Mouse (Mus musculus): ENCODE data around the gene Pax5.
"Not testable (repeated sequence)": the region's sequence is repeated elsewhere in the genome, so short reads cannot be mapped to it uniquely, and the experiment has no call there.

Pax5 gene

DNA sequence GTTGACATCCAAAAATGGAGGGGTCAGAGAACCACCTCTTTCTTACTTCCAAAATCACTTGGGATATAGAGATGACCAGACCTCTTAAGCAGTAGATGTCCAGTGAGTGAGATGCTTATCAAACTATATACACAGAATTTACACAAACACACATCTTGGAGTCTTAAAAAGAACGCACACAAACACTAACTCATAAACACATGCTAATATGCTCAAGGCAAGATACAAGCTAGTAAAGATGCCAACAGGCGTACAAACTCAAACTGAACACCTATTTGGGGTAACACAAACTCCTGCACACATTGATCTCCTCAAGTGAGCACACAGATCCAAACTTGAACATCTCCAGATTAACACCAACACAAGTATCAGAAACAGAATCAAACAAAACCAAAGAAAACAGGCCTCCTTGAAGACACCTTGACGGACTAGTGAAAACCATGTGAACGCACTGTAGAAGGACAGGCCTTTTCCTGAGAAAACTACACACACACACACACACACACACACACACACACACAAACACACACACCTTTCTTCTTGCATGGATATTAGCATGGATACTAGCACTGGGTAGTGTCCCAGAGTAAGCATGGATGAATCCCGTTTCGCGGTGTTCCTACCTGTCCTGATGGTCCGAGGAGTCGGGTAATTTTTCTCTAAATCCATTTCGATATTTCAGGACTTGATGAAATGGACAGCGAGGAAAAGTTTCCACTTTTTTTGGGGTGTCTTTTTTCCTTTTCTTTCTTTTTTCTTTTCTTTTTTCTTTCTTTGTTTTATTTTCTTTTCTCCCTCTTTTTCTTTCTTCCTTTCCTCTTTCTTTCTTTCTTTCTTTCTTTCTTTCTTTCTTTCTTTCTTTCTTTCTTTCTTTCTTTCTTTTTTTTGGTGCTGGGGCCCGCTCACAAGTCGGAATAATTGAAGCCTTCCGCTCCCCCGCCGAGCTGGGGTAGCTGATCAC lies at the start of gene Pax5:
TSS of gene Pax5 (minus strand) at position 748 of the 961 bp plus-strand sequence.
- DNase-seq (ENCODE audit: low read depth in 1 of 2, low spot score in 2 of 2), result no peak

DNA sequence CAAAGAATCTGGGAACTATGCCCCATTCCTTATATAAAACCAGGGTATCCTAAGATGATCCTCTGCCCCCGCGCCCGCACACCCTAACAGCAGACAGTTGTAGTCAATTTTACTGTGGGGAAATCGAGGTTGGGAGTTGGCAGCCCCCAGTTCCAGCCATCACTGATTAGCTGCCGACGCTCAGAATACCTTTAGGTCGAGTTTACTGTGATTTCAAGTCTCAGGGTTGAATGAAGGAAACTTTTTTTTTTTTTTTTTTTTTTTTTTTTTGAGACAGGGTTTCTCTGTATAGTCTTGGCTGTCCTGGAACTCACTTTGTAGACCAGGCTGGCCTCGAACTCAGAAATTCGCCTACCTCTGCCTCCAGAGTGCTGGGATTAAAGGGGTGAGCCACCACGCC lies 46.8 kb upstream of the Pax5 start:
- not testable (repeated sequence) for DNase-seq (ENCODE audit: low read depth in 1 of 2, low spot score in 2 of 2)

DNA sequence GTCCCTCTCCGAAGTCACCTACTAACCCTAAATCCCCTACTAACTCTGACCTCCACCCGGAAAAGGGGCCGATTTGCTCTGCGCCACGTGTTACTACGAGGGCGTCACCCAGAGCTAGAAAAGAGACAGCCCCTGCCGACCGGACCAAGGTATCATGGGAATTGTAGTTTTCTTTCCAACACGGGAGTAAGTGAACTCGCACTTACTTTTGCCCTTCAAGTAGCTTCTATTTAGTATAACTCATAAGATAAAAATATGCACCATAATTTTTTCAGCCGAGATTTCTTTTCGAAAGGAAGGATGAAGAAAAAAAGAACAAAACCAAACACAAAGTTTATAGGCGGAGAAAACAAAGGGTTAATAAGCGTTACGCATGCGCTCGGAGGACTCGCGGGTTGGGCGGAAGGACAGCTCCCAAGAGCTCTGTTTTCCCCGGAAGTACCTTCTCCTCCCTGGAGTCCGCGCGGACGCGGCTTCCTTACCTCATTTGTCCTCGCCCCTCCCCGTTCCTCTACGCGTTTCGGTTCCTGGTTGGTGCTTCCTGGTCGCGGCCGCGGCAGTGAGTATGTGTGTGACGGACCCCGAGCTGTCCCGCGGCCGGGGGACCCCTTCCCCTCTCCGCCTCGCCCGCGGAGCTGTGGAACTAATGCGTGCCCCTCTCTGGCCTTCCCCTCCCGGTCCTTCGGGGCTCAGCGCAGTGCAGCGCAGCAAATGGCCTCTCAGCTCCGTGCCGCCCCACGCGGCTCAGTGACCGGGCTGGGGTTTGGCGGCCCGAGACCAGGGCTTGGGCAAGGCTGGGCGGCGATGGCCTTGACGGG lies 46.1 kb upstream of the Pax5 start:
- DNase-seq (ENCODE audit: low read depth in 1 of 2, low spot score in 2 of 2), result peak; percentile 91 to 93

DNA sequence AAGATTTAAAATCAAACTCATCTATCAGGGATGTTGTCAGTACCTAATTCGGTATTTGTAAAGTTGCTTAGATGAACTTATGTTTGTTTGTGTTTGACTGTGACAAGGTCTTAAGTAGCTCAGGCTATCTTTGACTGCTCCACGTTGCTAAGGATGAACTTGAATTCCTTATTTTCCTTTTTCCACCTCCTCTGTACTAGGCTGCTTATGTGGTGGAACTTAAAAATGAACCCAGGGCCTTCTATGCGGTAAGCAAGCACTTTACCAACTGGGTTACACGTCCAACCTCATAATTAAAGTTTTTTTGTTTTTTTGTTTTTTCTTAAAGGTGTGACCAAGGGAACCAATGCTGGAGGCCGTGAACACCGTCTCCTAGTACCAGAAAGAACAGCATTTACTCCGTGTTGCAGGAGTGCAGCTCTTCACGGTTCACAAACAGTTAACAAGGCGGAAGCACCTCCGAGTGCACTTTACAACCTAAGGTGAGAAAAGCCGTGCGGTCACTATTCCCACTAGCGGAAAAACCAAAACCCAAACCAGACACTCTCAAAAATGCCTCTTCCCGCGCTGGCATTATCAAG lies 45.4 kb upstream of the Pax5 start, which contains the start of gene Zcchc7:
TSS of gene Zcchc7 (plus strand) at position 325 of the 581 bp plus-strand sequence.
- DNase-seq (ENCODE audit: low read depth in 1 of 2, low spot score in 2 of 2), result no peak

DNA sequence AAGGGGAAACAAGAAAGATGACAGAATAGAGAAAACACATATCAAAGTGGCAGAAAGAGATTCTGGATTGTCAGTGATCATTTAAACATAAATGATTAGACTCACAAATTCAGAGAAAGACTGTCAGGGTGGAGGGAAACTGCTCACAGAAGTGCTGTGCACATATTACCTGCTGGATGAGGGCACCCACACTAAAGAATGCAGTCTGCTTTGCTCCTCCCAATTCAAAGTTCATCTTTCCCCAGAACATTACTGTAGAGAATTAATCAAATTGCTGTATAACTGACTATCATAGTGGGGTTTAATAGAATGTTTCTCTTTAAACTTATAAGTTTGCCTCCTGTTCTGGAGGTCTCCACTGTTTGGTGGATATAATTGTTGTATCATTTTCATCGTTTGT lies 30.2 kb upstream of the Pax5 start:
- DNase-seq (ENCODE audit: low read depth in 1 of 2, low spot score in 2 of 2), result no peak

DNA sequence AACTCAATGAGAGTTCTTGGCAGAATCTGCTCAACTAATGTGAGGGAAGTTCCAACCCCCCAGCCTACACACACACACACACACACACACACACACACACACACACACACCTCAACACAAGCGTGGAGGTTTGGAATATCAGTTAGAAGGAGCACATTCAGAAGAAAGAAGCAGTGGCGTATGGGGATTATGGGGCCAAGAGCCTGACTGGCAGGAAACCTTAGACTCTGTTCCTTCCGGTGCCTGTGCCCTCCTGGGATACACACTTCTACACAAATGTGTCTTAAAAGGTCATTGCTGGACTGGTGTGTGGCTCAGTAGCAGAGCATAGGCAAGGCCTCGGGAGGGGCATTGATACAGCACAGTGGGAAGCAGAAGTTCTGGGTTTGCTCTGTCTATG lies 10.9 kb upstream of the Pax5 start:
- DNase-seq (ENCODE audit: low read depth in 1 of 2, low spot score in 2 of 2), result no peak

DNA sequence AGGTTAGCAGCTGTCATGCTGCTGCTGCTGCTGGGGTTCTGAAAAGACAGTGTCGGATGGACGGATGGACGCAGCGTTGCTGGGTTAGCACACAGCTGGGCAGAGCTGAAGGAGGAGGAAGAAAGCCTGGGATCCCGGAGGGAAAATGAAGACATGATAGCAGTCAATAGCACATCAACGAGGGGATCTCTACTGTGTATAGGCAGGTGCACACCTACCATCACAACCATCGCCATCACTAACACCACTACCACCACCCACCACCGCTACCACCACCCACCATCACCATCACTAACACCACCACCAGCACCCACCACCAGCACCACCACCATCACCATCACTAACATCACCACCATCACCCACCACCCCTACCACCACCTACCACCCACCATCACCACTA lies 9.8 kb upstream of the Pax5 start:
- no peak for DNase-seq (ENCODE audit: low read depth in 1 of 2, low spot score in 2 of 2)

DNA sequence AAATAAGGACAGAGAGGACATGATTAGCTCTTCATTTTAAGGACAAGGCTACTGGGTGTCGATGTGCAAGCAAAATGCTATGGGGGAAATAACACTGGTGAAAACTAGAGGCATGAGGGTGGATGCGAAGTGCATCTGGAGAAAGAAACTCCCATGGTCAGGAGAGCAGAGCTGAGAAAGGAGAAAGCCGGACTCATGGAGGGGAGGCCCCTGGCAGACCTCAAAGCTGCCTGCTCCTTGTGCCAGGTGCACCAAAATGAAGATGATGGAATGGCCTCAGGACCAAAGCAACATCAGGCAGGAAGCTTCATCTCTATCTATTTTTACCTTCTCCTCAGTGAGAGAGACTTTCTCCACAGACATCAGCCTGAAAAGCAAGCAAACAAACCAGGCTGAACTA lies 7.4 kb upstream of the Pax5 start:
- no peak for DNase-seq (ENCODE audit: low read depth in 1 of 2, low spot score in 2 of 2)

DNA sequence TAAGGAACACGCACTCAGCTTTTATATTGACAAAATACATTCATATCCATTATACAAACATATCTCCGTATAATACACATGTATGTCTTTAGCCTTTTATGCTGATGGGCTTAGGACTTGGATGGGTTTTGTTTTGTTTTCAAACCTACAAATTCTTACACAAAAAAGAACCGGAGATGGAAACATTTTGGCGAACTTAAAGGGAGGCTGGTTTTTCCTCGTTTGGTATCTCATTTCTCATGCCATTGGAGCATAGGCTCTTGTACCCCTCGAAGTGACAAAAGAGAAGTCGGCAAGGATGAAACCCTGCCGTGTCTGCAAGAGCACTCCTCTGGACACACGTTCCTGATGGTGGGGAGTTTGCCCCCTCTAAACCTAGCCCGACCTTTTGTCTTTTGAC lies 6.1 kb upstream of the Pax5 start:
- no peak for DNase-seq (ENCODE audit: low read depth in 1 of 2, low spot score in 2 of 2)

DNA sequence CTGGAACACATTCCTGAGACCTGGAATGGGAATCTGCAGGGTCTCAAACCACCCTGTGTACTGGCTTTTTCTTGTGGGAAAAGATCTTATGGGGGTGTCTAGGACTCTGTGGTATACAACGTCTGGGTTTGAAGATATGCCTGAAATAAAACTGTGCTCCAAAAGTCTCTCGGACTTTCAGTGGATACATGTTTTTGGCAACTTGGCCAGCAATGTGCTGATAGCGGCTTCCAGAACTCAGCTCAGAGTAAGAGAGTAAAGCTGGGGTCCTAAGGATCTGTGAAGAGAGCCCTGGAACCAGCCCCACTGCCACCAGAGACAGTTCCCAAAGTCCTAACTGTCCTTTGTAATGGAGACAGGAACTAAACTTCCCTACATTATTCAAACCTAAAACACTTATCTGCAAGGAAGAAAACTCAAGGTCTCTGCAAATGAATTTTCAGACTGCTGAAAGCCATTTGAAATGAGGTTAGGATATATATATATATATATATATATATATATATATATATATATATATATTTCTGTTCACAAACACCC lies 5.4 kb upstream of the Pax5 start:
- DNase-seq (ENCODE audit: low read depth in 1 of 2, low spot score in 2 of 2), result no peak

DNA sequence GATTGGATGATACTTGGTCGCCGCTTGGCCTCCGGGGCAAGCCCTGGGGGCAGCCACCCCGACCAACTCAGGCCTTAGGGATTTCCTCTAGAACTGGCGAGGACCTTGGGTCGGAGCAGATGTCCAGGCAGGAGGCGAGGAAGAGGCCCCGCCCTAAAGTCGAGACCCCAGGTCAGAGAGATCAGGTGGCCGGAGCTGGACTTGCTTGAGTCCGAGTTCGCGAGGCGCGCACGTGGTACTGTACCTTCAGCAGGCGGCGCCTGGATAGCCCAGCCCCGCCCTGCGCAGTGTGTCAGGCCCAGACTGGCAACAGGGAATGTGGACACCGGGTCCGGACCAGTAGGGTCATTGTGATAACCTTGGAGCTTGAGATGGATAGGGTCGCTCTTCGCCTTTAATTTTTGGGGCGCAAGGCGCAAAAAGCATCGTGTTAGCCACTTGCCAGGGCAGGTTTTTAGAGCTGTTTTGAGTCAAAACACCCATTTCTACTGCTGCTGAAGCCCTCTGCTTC lies 3.9 kb upstream of the Pax5 start:
- DNase-seq (ENCODE audit: low read depth in 1 of 2, low spot score in 2 of 2), result no peak

DNA sequence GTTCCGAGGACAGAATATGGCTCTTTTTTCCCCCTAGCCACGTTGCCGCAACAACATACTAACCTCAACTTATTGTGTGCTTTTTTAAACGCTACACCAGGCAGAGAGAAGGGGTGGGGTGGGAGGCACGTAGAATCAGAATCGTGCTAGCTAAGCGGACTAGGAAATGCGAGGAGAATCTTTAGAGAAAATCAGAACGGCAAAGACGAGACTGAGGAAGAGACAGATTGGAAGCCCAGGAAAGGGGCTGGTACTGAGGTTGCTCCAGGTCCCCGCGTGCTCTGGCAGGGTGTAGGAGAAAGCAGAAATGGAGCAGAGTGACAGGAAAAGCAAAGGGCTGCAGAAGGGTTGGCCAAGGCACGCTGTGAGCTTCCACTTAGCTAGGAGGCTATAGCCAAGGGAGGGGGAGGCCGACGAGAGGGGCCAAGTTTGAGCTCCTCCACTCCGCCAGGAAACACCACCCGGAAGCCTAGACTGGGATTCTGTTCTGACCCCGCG lies 3.3 kb upstream of the Pax5 start:
- no peak for DNase-seq (ENCODE audit: low read depth in 1 of 2, low spot score in 2 of 2)

DNA sequence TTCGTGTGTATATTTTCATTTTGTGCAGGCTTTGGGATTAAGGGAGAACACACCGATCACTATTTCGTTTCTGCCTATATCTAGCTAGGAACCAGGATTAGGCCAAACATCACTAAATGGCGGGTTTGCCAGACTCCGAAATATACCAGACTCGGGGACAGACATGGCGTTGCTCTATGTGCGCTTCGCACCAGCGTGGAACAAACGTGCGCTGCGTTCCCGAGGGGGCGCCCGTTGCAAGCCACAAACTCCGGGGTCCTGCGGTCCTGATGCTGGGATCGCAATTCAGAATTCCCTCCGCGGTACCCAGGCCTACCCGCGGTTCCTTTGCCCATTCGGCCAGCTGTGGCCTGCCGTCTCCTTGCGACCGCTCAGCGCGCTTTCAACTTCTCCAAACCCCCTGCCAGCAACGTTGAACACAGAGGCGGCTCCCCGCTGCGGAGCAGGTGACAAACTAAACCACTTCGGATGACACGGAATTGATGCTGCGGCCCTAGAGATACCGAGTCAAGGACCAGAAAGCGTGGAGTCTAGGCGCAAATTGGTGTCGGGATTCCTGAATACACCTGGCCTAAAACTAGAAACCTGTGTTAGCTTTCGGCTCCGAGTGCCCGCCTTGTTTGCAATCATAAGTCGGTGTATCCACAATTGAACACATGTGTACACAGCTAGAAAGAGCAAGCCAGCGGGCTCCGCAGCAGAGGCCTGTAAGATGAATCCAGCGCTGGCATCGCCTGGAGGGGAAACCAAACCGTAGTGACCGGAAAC lies 2.7 kb upstream of the Pax5 start:
- DNase-seq (ENCODE audit: low read depth in 1 of 2, low spot score in 2 of 2), result no peak

DNA sequence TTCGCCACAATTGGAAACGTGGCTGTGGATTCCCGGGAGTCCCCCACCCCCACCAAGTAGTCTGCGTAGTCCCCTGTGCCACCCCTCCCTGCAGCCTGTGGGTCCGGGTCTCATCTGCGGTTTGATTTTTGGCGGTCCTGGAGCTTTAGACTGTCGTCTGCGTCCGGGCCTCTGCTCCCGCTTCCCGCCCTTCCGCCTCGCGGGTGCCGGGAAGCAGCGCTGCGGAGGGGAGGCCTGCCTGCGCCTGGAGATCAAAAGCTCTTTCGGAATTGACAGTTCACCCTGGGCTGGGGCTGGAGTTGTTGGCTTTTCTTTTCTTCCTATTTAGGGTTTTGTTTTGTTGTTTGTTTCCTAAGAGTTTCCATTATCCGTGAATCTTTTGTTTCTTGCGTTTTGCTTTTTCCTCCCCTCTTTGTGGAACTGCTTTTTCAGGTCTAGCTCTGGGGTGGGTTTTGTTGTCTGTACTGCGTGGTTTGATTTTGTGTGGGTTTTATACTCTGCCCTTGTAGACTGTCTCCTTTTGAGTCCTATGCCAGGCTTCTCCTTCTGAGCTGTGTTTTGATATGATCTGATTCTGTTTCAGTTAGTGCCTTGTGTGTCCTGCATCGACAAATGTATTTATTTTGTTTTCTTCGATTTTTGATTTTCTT lies 1.9 kb upstream of the Pax5 start:
- DNase-seq (ENCODE audit: low read depth in 1 of 2, low spot score in 2 of 2), result no peak

DNA sequence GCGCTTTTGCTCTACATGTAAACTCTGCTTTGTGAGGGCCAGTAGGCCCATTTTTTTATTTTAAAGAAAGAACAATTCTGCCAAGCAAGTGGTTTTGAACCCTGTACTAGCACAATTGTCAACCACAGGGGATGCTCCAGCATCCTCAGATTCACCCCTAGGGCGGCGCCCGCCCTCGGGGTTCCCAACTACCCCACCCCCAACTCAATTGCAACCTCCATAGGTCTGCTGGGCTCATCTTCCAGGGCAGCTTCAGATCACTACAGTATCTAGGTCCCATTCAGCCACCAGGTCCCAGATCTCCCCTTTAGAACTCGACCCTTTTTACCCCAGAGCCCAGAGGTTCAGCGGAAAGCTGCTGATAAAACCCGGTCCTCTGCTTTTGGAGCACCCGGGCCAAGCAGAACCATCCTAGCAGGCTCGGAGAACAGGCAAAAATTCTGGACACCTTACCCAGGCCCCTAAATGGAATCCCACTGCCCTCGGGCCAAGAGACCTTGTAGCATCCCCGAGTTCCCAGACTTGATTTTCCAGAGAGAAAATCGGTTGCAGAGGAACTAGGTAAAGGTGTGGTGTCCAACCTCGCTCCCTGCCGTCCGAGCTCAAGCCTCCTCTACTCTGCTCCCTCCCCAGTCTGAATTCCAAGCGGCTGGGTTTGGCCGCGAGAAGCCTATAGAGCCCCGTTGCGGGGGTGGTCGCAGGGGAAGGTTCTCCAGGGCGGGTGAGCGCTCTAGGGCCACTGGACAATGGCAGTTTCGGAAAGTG lies 1.0 kb upstream of the Pax5 start:
- DNase-seq (ENCODE audit: low read depth in 1 of 2, low spot score in 2 of 2), result no peak

DNA sequence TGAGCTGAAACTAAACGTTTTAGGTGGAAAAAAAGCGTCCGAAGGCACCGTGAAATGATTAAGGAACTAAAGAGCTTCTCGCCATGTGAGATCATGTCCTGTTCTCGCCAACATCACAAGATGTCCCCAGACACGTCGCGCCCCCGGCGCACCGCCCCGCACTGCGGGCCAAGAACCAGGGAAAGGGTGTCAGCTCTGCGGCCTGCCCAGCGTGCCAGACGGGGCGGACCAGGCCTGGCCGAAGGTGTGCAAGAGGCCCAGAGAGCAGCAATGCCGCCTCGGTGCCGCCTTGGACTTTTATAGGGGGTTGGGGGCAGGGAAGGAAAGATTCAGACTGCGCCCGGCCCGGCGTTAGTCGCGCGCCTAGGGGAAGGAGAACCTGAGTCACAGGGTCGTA lies 412 bp upstream of the Pax5 start:
- DNase-seq (ENCODE audit: low read depth in 1 of 2, low spot score in 2 of 2), result no peak

DNA sequence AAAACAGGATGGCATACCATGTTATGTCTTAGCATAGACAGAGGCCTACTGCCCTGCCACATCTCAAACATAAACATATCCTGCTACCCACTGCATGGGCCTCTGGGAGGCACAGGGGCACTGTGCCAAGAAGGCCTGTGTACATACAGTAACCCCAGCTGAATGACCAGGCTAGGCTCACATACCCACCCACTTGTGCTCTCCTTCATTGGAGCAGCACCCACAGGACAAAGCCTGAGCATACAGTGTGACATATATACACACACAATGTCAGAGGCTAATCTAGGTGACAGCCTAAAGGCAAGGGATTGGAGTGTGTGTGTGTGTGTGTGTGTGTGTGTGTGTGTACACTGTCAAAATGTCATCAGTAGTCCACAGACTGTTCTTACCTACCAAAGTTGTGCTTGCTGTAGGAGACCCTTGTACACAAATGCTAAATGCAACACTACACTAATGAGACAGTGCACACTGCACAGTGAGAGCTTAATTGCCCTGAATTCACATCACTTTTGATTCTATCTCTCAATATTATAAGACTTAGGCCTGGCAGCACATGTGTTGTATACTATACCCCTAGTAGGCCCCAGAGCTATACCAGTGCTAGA lies 1.1 kb downstream of the Pax5 start:
- no peak for DNase-seq (ENCODE audit: low read depth in 1 of 2, low spot score in 2 of 2)

DNA sequence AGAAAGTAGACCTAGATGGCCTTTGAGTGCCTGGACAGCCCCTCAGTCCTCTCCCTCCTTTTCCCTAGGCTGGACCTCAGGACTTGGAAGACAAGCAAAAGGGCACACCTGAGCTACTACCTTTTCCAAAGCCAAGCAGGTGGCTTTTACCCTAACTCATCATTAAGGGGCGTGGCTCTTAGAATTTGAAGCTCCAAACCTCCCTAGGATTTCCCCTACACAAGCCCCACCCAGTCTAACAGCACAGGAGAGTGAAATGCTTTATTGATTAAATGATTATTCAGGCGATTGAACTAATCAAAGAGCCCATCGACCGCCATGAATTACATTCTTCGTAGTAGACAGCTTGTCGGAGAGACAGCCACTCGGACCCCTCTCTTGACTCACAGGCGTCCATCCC lies 2.0 kb downstream of the Pax5 start:
- DNase-seq (ENCODE audit: low read depth in 1 of 2, low spot score in 2 of 2), result no peak

DNA sequence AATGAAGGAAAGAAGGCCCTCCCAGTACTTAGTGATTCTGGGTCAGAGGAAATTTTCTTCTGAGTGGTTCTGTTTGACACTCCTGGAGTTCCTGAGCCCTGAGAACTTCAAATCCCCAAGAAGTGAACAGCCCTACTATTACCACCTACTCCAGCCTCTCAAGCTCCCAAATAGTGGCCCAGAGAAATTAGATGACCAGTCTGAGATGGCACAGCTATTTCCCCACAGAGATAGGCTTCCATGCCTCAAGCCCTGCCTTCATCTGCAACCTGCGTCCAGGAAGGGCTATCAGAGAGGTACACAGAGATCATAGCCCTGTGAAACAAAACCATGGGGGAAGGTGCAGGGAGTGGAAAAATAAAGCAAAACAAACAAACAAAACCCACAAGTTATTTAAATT lies 3.4 kb downstream of the Pax5 start:
- DNase-seq (ENCODE audit: low read depth in 1 of 2, low spot score in 2 of 2), result no peak

Data from monocyte, adult 2 months (primary cell).